Mouse (Mus musculus) MEL (cell line): ENCODE measurements around the gene Cacna1c.

Experiments
- CTCF ChIP-seq, 3 experiments: IDR thresholded peaks in 2 of 3; conservative IDR thresholded peaks in 1 of 3; 2 replicates each; pipeline ENCODE4 v1.5.1; 2011 to 2012; ENCODE audit warnings: low read length in 3 of 3, low read depth in 2 of 3, mild to moderate bottlenecking in 2 of 3, improper control_type of control experiment in 1 of 3, inconsistent platforms in 1 of 3, mixed read lengths in 1 of 3, moderate library complexity in 1 of 3; ENCODE audit not compliant: control insufficient read depth in 1 of 3, insufficient read depth in 1 of 3, poor library complexity in 1 of 3, severe bottlenecking in 1 of 3
- E2F4 ChIP-seq: IDR thresholded peaks from 2 replicates; pipeline ENCODE4 v1.6.1; 2011; ENCODE audit warnings: low read depth, low read length, improper control_type of control experiment, borderline replicate concordance
- EP300 ChIP-seq, 2 experiments: IDR thresholded peaks; 2 replicates each; pipeline ENCODE4 v1.6.1; 2011; ENCODE audit warnings: improper control_type of control experiment in 2 of 2, low read length in 2 of 2, low read depth in 1 of 2, mild to moderate bottlenecking in 1 of 2
- MAZ ChIP-seq: IDR thresholded peaks from 2 replicates; pipeline ENCODE4 v1.6.1; 2012; ENCODE audit warnings: low read depth, mild to moderate bottlenecking, inconsistent platforms, low read length, improper control_type of control experiment
- POLR2A ChIP-seq, 2 experiments: IDR thresholded peaks; 2 replicates each; pipeline ENCODE4 v1.6.1; 2011 to 2012; ENCODE audit warnings: low read length in 2 of 2, mild to moderate bottlenecking in 2 of 2, control low read depth in 1 of 2, improper control_type of control experiment in 1 of 2, low read depth in 1 of 2, moderate library complexity in 1 of 2; ENCODE audit not compliant: control insufficient read depth in 1 of 2, insufficient read depth in 1 of 2, poor library complexity in 1 of 2
- UBTF ChIP-seq: IDR thresholded peaks from 2 replicates; pipeline ENCODE4 v1.6.1; 2012; ENCODE audit warnings: low read depth, mild to moderate bottlenecking, inconsistent platforms, low read length, improper control_type of control experiment, moderate library complexity, borderline replicate concordance; ENCODE audit not compliant: insufficient read depth
- ZKSCAN1 ChIP-seq: IDR thresholded peaks from 2 replicates; pipeline ENCODE4 v1.6.1; 2012; ENCODE audit warnings: low read depth, mild to moderate bottlenecking, inconsistent platforms, low read length, improper control_type of control experiment, moderate library complexity

GRCm38 (mm10) chr6:118594833-118595680, 601.2 kb downstream of the Cacna1c start:
- TF ChIP-seq CTCF (IDR thresholded peaks at IDR 0.05 in 2 of 3, conservative IDR thresholded peaks at IDR 0.05 in 1 of 3; ENCODE audit: control insufficient read depth in 1 of 3, insufficient read depth in 1 of 3, low read depth in 2 of 3, low read length in 3 of 3, poor library complexity in 1 of 3, severe bottlenecking in 1 of 3) (no peak), UBTF (no peak), E2F4 (no peak), EP300 (IDR thresholded peaks at IDR 0.05; ENCODE audit: low read depth in 1 of 2, low read length in 2 of 2) (no peak), POLR2A (IDR thresholded peaks at IDR 0.05; ENCODE audit: control insufficient read depth in 1 of 2, insufficient read depth in 1 of 2, low read depth in 1 of 2, low read length in 2 of 2, poor library complexity in 1 of 2) (no peak), ZKSCAN1 (no peak), MAZ (no peak)
